Mouse (Mus musculus) central nervous system, embryonic 11.5 days (tissue): Measurements from ENCODE around the gene Gm28044. TPM values are rescaled to one million over a fixed set of nuclear protein-coding genes. Genes with fewer than 3 reads are reported as not detected.

ENCODE experiments used
- polyA plus RNA-seq: library from polyadenylated mRNA; depleted of rRNA; stranded (reverse); fragments of >200 nt; gene quantifications from 2 replicates; pipeline ENCODE4 v1.2.3, GENCODE M21; 2012; rRNA removed

The Gm28044 gene
- not detected in 2 replicates for polyA plus RNA-seq

DNA sequence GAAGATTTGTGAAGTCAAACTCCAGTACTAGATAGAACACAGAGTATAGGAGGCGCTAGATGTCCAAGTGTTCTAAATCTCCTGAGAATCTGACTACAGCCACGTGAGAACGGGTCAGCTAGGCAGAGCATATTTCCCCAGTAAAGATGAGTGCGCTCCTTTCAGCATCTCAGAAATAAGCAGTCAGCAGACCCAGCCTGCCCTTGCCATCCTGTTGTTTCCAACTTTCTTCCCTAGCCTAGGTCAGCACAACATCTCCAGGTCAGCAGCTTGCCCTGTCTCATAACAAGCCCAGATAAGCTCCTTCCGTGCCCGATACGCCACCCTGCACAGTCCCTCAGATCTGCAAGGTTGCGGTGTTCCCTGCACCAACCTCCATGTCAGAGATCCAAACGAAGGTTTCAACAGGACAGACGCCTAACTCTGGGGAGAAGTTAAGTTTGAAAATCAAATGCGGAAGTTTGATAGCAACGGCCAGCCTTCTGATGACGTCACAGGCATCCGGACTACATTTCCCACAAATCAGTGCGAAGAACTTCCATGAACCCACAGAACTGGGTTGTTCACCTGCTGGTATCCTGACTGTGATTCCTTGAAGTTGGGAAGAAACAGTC lies at the start of gene Gm28044, which contains the start of gene Zfp953:
Gene Gm28044 (minus strand): TSS at position 406 of the 614 bp plus-strand sequence.
Gene Zfp953 (minus strand): TSS at position 475 of the 614 bp plus-strand sequence.

DNA sequence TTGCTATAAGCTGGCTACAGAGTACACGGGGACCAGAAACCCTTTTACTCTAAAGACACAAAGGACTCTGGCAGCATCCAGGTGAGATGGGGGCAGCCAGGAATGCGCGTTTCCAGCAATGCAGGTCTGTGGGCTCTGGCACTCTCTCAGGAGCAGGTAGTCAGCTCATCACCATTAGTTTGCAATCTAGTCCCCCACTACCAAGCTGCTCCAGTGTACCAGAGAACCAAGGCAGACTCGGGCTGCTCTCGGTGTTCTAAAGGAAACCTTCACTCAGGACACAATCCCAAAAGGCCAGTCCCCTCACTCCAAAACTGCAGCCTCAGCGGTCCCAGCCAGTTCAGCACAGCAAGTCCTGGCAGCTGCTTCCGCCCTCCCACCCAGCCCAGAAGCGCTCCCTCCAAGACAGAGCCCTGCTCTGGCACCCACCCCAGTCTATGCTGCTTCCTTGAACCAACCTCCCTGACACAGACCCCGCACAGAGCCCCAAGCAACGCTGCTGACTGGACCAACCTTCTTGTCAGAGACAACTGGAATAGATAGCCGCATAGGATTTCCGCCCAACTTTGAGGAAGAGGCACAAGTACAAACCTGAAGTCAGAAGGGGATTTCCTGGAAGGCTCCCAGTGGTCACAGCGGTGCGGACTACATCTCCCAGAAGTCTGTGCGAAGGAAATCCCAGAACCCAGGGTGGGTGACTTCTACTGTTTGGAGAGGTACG lies 39.0 kb upstream of the Gm28044 start, which contains the start of gene Zfp429:
Gene Zfp429 (minus strand): TSS at position 637 of the 721 bp plus-strand sequence.

DNA sequence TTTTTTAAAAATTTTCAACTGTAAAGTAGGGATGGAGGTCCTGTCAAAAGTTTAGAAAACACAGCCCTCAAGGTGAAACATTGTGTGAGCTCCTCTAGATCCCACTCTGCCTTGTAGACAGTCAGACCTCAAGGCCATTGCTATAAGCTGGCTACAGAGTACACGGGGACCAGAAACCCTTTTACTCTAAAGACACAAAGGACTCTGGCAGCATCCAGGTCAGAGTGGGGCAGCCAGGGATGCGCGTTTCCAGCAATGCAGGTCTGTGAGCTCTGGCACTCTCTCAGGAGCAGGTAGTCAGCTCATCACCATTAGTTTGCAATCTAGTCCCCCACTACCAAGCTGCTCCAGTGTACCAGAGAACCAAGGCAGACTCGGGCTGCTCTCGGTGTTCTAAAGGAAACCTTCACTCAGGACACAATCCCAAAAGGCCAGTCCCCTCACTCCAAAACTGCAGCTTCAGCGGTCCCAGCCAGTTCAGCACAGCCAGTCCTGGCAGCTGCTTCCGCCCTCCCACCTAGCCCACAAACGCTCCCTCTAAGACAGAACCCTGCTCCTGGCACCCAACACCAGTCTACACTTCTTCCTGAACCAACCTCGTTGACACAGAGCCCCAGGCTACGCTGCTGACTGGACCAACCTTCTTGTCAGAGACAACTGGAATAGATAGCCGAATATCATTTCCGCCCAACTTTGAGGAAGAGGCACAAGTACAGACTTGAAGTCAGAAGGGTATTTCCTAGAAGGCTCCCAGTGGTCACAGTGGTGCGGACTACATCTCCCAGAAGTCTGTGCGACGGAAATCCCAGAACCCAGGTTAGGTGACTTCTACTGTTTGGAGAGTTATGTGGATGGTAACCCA lies 14.9 kb upstream of the Gm28044 start, which contains the start of the genes Gm28041 and Zfp456:
Gene Gm28041 (minus strand): TSS at position 684 of the 862 bp plus-strand sequence.
Gene Zfp456 (minus strand): TSS at position 761 of the 862 bp plus-strand sequence.

DNA sequence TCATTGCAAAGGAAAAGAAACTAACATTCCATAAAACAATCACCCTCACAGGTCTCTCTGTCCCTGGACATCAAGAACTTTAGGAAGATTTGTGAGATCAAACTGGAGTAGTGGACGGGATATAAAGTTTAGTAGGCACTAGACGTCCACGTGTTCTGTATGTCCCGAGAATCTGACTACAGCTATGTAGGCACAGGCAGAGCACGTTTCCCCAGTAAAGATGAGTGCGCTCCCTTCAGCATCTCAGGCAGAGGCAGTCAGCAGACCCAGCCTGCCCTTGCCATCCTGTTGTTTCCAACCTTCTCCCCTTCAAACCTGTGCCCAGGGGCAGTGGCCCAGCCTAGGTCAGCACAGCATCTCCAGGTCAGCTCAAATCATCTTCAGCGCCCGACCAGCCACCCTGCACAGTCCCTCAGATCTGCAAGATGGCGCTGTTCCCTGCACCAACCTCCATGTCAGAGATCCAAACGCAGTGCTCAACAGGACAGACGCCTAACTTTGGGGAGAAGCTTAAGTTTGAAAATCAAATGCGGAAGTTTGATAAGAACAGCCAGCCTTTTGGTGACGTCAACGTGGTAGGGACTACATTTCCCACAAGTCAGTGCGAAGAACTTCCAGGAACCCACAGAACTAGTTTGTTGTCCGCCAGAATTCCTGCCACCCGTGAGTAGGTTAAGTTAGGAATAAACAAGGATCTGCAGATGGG lies 28.2 kb downstream of the Gm28044 start, which contains the start of gene Zfp595:
Gene Zfp595 (minus strand): TSS at position 552 of the 706 bp plus-strand sequence.

DNA sequence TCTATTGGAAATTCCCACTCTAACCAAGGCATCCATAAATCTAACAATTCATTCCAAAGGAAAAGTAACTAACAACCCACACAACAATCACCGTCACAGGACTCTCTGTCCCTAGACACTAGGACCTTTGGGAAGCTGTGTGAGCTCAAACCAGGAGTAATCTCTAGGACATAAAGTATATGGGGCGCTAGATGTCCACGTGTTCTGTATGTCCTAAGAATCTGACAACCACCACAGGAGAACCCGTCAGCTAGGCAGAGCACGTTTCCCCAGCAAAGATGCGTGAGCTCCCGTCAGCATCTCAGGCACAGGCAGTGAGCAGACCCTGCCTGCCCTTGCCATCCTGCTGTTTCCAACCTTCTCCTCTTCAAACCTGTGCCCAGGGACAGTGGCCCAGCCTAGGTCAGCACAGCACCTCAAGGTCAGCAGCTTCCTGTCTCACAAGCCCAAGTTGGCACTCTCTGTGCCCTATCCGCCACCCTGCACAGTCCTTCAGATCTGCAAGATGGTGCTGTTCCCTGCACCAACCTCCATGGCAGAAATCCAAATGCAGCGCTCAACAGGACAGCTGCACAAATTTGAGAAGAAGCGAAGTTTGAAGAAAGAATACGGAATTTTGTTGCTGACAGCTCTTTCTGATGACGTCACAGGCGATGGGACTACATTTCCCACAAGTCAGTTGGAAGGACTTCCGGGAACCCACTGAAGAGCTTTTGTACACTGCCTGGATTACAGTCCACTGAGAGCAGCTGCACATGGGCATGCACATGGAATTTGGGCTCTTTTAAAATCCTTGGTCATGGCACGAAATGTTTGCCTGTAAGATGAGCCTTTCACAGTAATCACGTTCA lies 54.3 kb downstream of the Gm28044 start, which contains the start of gene Zfp457:
Gene Zfp457 (minus strand): TSS at position 664 of the 851 bp plus-strand sequence.

DNA sequence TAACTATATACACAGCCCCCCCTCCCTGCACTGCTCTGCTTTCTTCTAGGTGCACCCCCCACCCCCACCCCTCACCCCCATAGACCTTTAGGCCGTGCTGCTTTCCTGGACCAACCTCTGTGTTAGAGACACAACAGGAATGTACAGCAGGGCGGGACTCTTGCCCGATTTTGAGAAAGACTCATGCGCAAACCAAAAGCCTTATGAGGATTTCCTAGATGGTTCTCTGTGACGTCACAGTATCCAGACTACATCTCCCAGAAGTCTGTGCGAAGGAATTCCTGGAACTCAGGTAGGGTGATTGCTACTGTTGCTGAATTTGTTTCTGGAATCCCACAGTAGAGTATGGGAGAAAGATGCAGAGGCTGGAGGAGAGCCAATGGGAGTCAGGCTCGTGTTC lies 82.0 kb downstream of the Gm28044 start, which contains the start of gene Zfp458:
Gene Zfp458 (minus strand): TSS at position 153 of the 400 bp plus-strand sequence.

Other genes with a start within 250 kb of the Gm28044 start
- 0.23 and 0.35 TPM in 2 replicates for gene Rslcan18, start 244.3 kb downstream of the Gm28044 start, polyA plus RNA-seq
- gene Zfp759, start 238.9 kb downstream of the Gm28044 start, polyA plus RNA-seq = 0.94 and 2.3 TPM in 2 replicates
- 5.2 and 8.7 TPM in 2 replicates for gene Rsl1, start 187.4 kb downstream of the Gm28044 start, polyA plus RNA-seq
- 0.67 and 1.3 TPM in 2 replicates for gene Zfp455, start 166.0 kb downstream of the Gm28044 start, polyA plus RNA-seq
- 1.5 and 2.2 TPM in 2 replicates for gene Zfp458, start 82.1 kb downstream of the Gm28044 start, polyA plus RNA-seq
- gene Zfp457, start 54.1 kb downstream of the Gm28044 start, polyA plus RNA-seq = 1.2 and 2.0 TPM in 2 replicates
- gene Zfp595, start 28.0 kb downstream of the Gm28044 start, polyA plus RNA-seq = 1.5 and 3.2 TPM in 2 replicates
- gene Zfp953, start 69 bp upstream of the Gm28044 start, polyA plus RNA-seq = 0.61 and 1.3 TPM in 2 replicates
- gene Gm28041, start 15.2 kb upstream of the Gm28044 start, polyA plus RNA-seq = 0.15 and 0.18 TPM in 2 replicates
- 0.44 and 0.84 TPM in 2 replicates for gene Zfp456, start 15.3 kb upstream of the Gm28044 start, polyA plus RNA-seq
- 5.5 and 6.9 TPM in 2 replicates for gene Zfp429, start 39.3 kb upstream of the Gm28044 start, polyA plus RNA-seq
- gene Zfp459, start 60.9 kb upstream of the Gm28044 start, polyA plus RNA-seq = 0.36 and 1.4 TPM in 2 replicates
- gene Zfp874a, start 91.1 kb upstream of the Gm28044 start, polyA plus RNA-seq = 2.3 and 4.8 TPM in 2 replicates
- 2.3 and 4.2 TPM in 2 replicates for gene Zfp874b, start 123.7 kb upstream of the Gm28044 start, polyA plus RNA-seq
- gene Zfp58, start 140.0 kb upstream of the Gm28044 start, polyA plus RNA-seq = 6.4 and 10.1 TPM in 2 replicates
- gene Gm26965, start 165.6 kb upstream of the Gm28044 start, polyA plus RNA-seq = not detected in 2 replicates
- gene Zfp87, start 165.6 kb upstream of the Gm28044 start, polyA plus RNA-seq = 12.7 and 20.2 TPM in 2 replicates
- 8.5 and 11.2 TPM in 2 replicates for gene Zfp748, start 193.3 kb upstream of the Gm28044 start, polyA plus RNA-seq
- 1.2 and 3.6 TPM in 2 replicates for gene Zfp729b, start 249.2 kb upstream of the Gm28044 start, polyA plus RNA-seq